Mouse (Mus musculus): Measurements from ENCODE around the gene Cpn2.

- TF ChIP-seq CTCF (IDR thresholded peaks at IDR 0.05; ENCODE audit: low read depth) (no peak), EP300 (IDR thresholded peaks at IDR 0.05; ENCODE audit: low read depth) (no peak)
Measured at GRCm38 (mm10) chr16:30299711-30300277, 32.5 kb upstream of the Cpn2 start.
